ENCODE assay signal across 7 mouse cellular contexts in genomic region chr3:69962187-69962586, GRCm38 (mm10). TPM values are rescaled to one million over a fixed set of nuclear protein-coding genes. Genes with fewer than 3 reads are reported as not detected.
DNase-seq lines count a peak whose midpoint lies in the region; ATAC-seq and TF ChIP-seq lines count a peak whose summit lies in the region.

No protein-coding gene starts in this region.

- H3K27ac ChIP-seq in liver, adult 2 months (replicated peaks; ENCODE audit: insufficient read depth, low read depth, low read length): no peak overlapping the region
- H3K27ac ChIP-seq in liver, embryonic 12.5 days: no peak overlapping the region

- peak; percentile 71; the same call in 1 of the 2 replicates for TF ChIP-seq CTCF in liver, adult 2 months (IDR thresholded peaks at IDR 0.05; ENCODE audit: low read depth, low read length)

- no peak overlapping the region for H3K4me3 ChIP-seq in liver, adult 2 months (ENCODE audit: insufficient read depth, low read depth, low read length)
- H3K4me3 ChIP-seq in liver, embryonic 12.5 days: no peak overlapping the region

- DNase-seq in liver, adult 2 months (ENCODE audit: extremely low read depth, low read depth, low spot score): peak; percentile 28
- DNase-seq in R1 (ENCODE audit: low read depth, low spot score): peak; percentile 65
- peak; percentile 20 for DNase-seq in c-Kit-positive CD71-negative TER-119-negative erythroid progenitor cells, embryonic 14.5 days (ENCODE audit: low read depth)
- DNase-seq in induced T-regulatory cell, adult 2 months (ENCODE audit: low read depth): peak; percentile 40
- peak; percentile 62 for DNase-seq in mesoderm, embryonic 11.5 days (ENCODE audit: low read depth, low spot score)
- no peak for DNase-seq in layer of hippocampus, postnatal 14 days (ENCODE audit: low spot score in 2 of 2)

- ATAC-seq in liver, embryonic 12.5 days: no peak

- H3K79me2 ChIP-seq in liver, adult 2 months (ENCODE audit: control insufficient read depth, insufficient read depth, low read length): no peaks in the 10 kb centered on the region

- H3K27me3 ChIP-seq in liver, adult 2 months (ENCODE audit: control insufficient read depth, insufficient read depth, low read length): no peaks in the 10 kb centered on the region
- H3K27me3 ChIP-seq in liver, embryonic 12.5 days (replicated peaks): no peaks in the 10 kb centered on the region

- no peaks in the 10 kb centered on the region for H3K4me1 ChIP-seq in liver, adult 2 months (ENCODE audit: control insufficient read depth, insufficient read depth, low read length)
- no peaks in the 10 kb centered on the region for H3K4me1 ChIP-seq in liver, embryonic 12.5 days

- no peak for TF ChIP-seq POLR2A in liver, adult 2 months (IDR thresholded peaks at IDR 0.05; ENCODE audit: extremely low read depth, insufficient read depth, low read length)

- WGBS in liver, adult 2 months: 53% methylated on average over 5 of the region's 5 CpGs
- 48% methylated on average over 5 of the region's 5 CpGs for WGBS in liver, embryonic 12.5 days (ENCODE audit: insufficient replicate concordance)

- no peak overlapping the region for H3K9ac ChIP-seq in liver, adult 2 months (ENCODE audit: low read depth, low read length)
- no peak overlapping the region for H3K9ac ChIP-seq in liver, embryonic 12.5 days

- no peaks in the 10 kb centered on the region for H3K9me3 ChIP-seq in liver, embryonic 12.5 days (replicated peaks)

- H3K36me3 ChIP-seq in liver, adult 2 months (ENCODE audit: control insufficient read depth, insufficient read depth, low read length): no peaks in the 10 kb centered on the region
- no peaks in the 10 kb centered on the region for H3K36me3 ChIP-seq in liver, embryonic 12.5 days

- H3K4me2 ChIP-seq in liver, embryonic 12.5 days: no peak overlapping the region

RNA-seq across cellular contexts. Expression of gene Otol1, which starts 45.2 kb away (rescaled TPM):
- total RNA-seq in liver, adult 2 months (2014; rRNA removed): not detected in 2 replicates
- polyA plus RNA-seq in liver, adult 2 months (2012; rRNA removed): not detected in 2 replicates
- polyA plus RNA-seq in liver, embryonic 12.5 days (2016; fragmentation: Nextera tagmentation; extraction: Ambion mirVana): not detected in 2 replicates
- not detected for total RNA-seq in layer of hippocampus, postnatal 14 days (2021)

Comparison
In these comparisons a context has a peak if more than half of its experiments do, and no peak if none do; other contexts are left out.
1. DNase-seq: peak in liver, adult 2 months (single experiment), R1 (single experiment), c-Kit-positive CD71-negative TER-119-negative erythroid progenitor cells, embryonic 14.5 days (single experiment), induced T-regulatory cell, adult 2 months (single experiment) and mesoderm, embryonic 11.5 days (single experiment); none in layer of hippocampus, postnatal 14 days (0 of 2).